Mouse (Mus musculus): ENCODE results near the gene Olfr159. TPM values are rescaled to one million over a fixed set of nuclear protein-coding genes. Genes with fewer than 3 reads are reported as not detected.

Olfr159 gene
- polyA plus RNA-seq, 1 experiment, result not detected

- H3K36me3 ChIP-seq (ENCODE audit: control insufficient read depth, insufficient read depth), result no peaks in the 10 kb centered on the region
- H3K4me3 ChIP-seq (ENCODE audit: insufficient read depth, poor library complexity, severe bottlenecking), result no peak overlapping the region
- no peaks in the 10 kb centered on the region for H3K79me2 ChIP-seq (ENCODE audit: control insufficient read depth, insufficient read depth)
- H3K27me3 ChIP-seq (ENCODE audit: control insufficient read depth, insufficient read depth, insufficient read length), result no peaks in the 10 kb centered on the region
- H3K79me3 ChIP-seq (ENCODE audit: low read depth), result no peaks in the 10 kb centered on the region
- no peak for TF ChIP-seq CTCF (IDR thresholded peaks at IDR 0.05; ENCODE audit: control insufficient read depth, insufficient read depth, insufficient read length)
- no peak for TF ChIP-seq MAX (IDR thresholded peaks at IDR 0.05)
- no peak for TF ChIP-seq CEBPB (IDR thresholded peaks at IDR 0.05; ENCODE audit: low read depth)
- TF ChIP-seq FOSL1 (IDR thresholded peaks at IDR 0.05; ENCODE audit: insufficient read depth, low read length, poor library complexity, severe bottlenecking), result no peak
- TF ChIP-seq USF1 (IDR thresholded peaks at IDR 0.05; ENCODE audit: low read depth), result no peak
- TF ChIP-seq MYOD1 (IDR thresholded peaks at IDR 0.05; ENCODE audit: control insufficient read depth, insufficient read length, low read depth), result no peak
- TF ChIP-seq MYOG (IDR thresholded peaks at IDR 0.05; ENCODE audit: control insufficient read depth, extremely low read depth, insufficient read length), result no peak
- H3ac ChIP-seq (ENCODE audit: control insufficient read depth, insufficient read length, low read depth), result no peak overlapping the region
Observed at GRCm38 (mm10) chr4:43737144-43737543, 33.7 kb downstream of the Olfr159 start.

- Histone ChIP-seq H3K4me3 (ENCODE audit: insufficient read depth, poor library complexity, severe bottlenecking) (no peak overlapping the region), H3K79me2 (ENCODE audit: control insufficient read depth, insufficient read depth) (no peaks in the 10 kb centered on the region), H3K79me3 (ENCODE audit: low read depth) (no peaks in the 10 kb centered on the region), H3ac (ENCODE audit: control insufficient read depth, insufficient read length, low read depth) (no peak overlapping the region), H3K27me3 (ENCODE audit: control insufficient read depth, insufficient read depth, insufficient read length) (no peaks in the 10 kb centered on the region), H3K36me3 (ENCODE audit: control insufficient read depth, insufficient read depth) (no peaks in the 10 kb centered on the region)
- TF ChIP-seq MAX (IDR thresholded peaks at IDR 0.05), result no peak
- TF ChIP-seq CEBPB (IDR thresholded peaks at IDR 0.05; ENCODE audit: low read depth), result no peak
- no peak for TF ChIP-seq MYOG (IDR thresholded peaks at IDR 0.05; ENCODE audit: control insufficient read depth, extremely low read depth, insufficient read length)
- no peak for TF ChIP-seq CTCF (IDR thresholded peaks at IDR 0.05; ENCODE audit: control insufficient read depth, insufficient read depth, insufficient read length)
- no peak for TF ChIP-seq USF1 (IDR thresholded peaks at IDR 0.05; ENCODE audit: low read depth)
- TF ChIP-seq MYOD1 (IDR thresholded peaks at IDR 0.05; ENCODE audit: control insufficient read depth, insufficient read length, low read depth), result no peak
- TF ChIP-seq FOSL1 (IDR thresholded peaks at IDR 0.05; ENCODE audit: insufficient read depth, low read length, poor library complexity, severe bottlenecking), result no peak
Observed at GRCm38 (mm10) chr4:43733186-43733585, 37.6 kb downstream of the Olfr159 start.

- Histone ChIP-seq H3K79me2 (ENCODE audit: control insufficient read depth, insufficient read depth) (no peaks in the 10 kb centered on the region), H3K36me3 (ENCODE audit: control insufficient read depth, insufficient read depth) (no peaks in the 10 kb centered on the region), H3K27me3 (ENCODE audit: control insufficient read depth, insufficient read depth, insufficient read length) (no peaks in the 10 kb centered on the region), H3K4me3 (ENCODE audit: insufficient read depth, poor library complexity, severe bottlenecking) (no peak overlapping the region), H3ac (ENCODE audit: control insufficient read depth, insufficient read length, low read depth) (no peak overlapping the region), H3K79me3 (ENCODE audit: low read depth) (no peaks in the 10 kb centered on the region)
- TF ChIP-seq CTCF (IDR thresholded peaks at IDR 0.05; ENCODE audit: control insufficient read depth, insufficient read depth, insufficient read length) (no peak), MYOG (IDR thresholded peaks at IDR 0.05; ENCODE audit: control insufficient read depth, extremely low read depth, insufficient read length) (no peak), MYOD1 (IDR thresholded peaks at IDR 0.05; ENCODE audit: control insufficient read depth, insufficient read length, low read depth) (no peak)
Observed at GRCm38 (mm10) chr4:43732171-43732570, 38.6 kb downstream of the Olfr159 start.

- Histone ChIP-seq H3K79me2 (ENCODE audit: control insufficient read depth, insufficient read depth) (no peaks in the 10 kb centered on the region), H3K27me3 (ENCODE audit: control insufficient read depth, insufficient read depth, insufficient read length) (no peaks in the 10 kb centered on the region), H3K79me3 (ENCODE audit: low read depth) (no peaks in the 10 kb centered on the region), H3K36me3 (ENCODE audit: control insufficient read depth, insufficient read depth) (no peaks in the 10 kb centered on the region), H3ac (ENCODE audit: control insufficient read depth, insufficient read length, low read depth) (no peak overlapping the region), H3K4me3 (ENCODE audit: insufficient read depth, poor library complexity, severe bottlenecking) (no peak overlapping the region)
- TF ChIP-seq MYOG (IDR thresholded peaks at IDR 0.05; ENCODE audit: control insufficient read depth, extremely low read depth, insufficient read length) (no peak), CEBPB (IDR thresholded peaks at IDR 0.05; ENCODE audit: low read depth) (no peak), USF1 (IDR thresholded peaks at IDR 0.05; ENCODE audit: low read depth) (no peak), MYOD1 (IDR thresholded peaks at IDR 0.05; ENCODE audit: control insufficient read depth, insufficient read length, low read depth) (no peak)
Observed at GRCm38 (mm10) chr4:43730750-43731297, 40.0 kb downstream of the Olfr159 start.

- Histone ChIP-seq H3K79me2 (ENCODE audit: control insufficient read depth, insufficient read depth) (no peaks in the 10 kb centered on the region), H3K4me3 (ENCODE audit: insufficient read depth, poor library complexity, severe bottlenecking) (no peak within 1 kb of the TSS), H3K27me3 (ENCODE audit: control insufficient read depth, insufficient read depth, insufficient read length) (no peaks in the 10 kb centered on the region), H3ac (ENCODE audit: control insufficient read depth, insufficient read length, low read depth) (peak within 1 kb of the TSS; percentile 55), H3K36me3 (ENCODE audit: control insufficient read depth, insufficient read depth) (no peaks in the 10 kb centered on the region), H3K79me3 (ENCODE audit: low read depth) (no peaks in the 10 kb centered on the region)
- no peak for TF ChIP-seq CEBPB (IDR thresholded peaks at IDR 0.05; ENCODE audit: low read depth)
Observed at GRCm38 (mm10) chr4:43729794-43730550, 40.8 kb downstream of the Olfr159 start, which contains the start of gene Spaar. Gene Spaar (plus strand): TSS chr4:43730034.

GRCm38 (mm10) chr4:43729126-43729525 lies 41.7 kb downstream of the Olfr159 start:
- Histone ChIP-seq H3K79me2 (ENCODE audit: control insufficient read depth, insufficient read depth) (no peaks in the 10 kb centered on the region), H3K27me3 (ENCODE audit: control insufficient read depth, insufficient read depth, insufficient read length) (no peaks in the 10 kb centered on the region), H3K79me3 (ENCODE audit: low read depth) (no peaks in the 10 kb centered on the region), H3ac (ENCODE audit: control insufficient read depth, insufficient read length, low read depth) (peak overlapping the region; percentile 55), H3K4me3 (ENCODE audit: insufficient read depth, poor library complexity, severe bottlenecking) (no peak overlapping the region), H3K36me3 (ENCODE audit: control insufficient read depth, insufficient read depth) (no peaks in the 10 kb centered on the region)
- TF ChIP-seq USF1 (IDR thresholded peaks at IDR 0.05; ENCODE audit: low read depth) (no peak), MYOD1 (IDR thresholded peaks at IDR 0.05; ENCODE audit: control insufficient read depth, insufficient read length, low read depth) (no peak), MAX (IDR thresholded peaks at IDR 0.05) (no peak)

All from C2C12 (cell line).